Mouse (Mus musculus) liver, embryonic 16.5 days (tissue): ENCODE measurements around the gene Tmem201. TPM values are rescaled to one million over a fixed set of nuclear protein-coding genes. Genes with fewer than 3 reads are reported as not detected.

Source experiments
- polyA plus RNA-seq: library from polyadenylated mRNA; unstranded; fragments of >200 nt; fragmentation: Nextera tagmentation; extraction: Ambion mirVana; gene quantifications from 2 replicates; pipeline ENCODE4 v1.2.1, GENCODE M21; 2015

The Tmem201 gene
- polyA plus RNA-seq, 1 experiment from 2014 or later = 6.5 TPM

Other genes with a start within 250 kb of the Tmem201 start
- gene Ctnnbip1, start 219.8 kb downstream of the Tmem201 start, polyA plus RNA-seq = 7.2 and 8.4 TPM in 2 replicates
- gene Clstn1, start 151.6 kb downstream of the Tmem201 start, polyA plus RNA-seq = 1.1 and 1.4 TPM in 2 replicates
- 7.3 and 8.8 TPM in 2 replicates for gene Pik3cd, start 35.5 kb downstream of the Tmem201 start, polyA plus RNA-seq
- 10.7 and 11.3 TPM in 2 replicates for gene Slc25a33, start 36.2 kb upstream of the Tmem201 start, polyA plus RNA-seq
- gene Spsb1, start 217.0 kb upstream of the Tmem201 start, polyA plus RNA-seq = 0.82 and 0.89 TPM in 2 replicates